Mouse (Mus musculus) cortical plate, adult 2 months (tissue): ENCODE results near the gene Tarsl2. TPM values are rescaled to one million over a fixed set of nuclear protein-coding genes. Genes with fewer than 3 reads are reported as not detected.

Experiments used
- H3K27ac ChIP-seq: fragments of 200-500 bp; 2 replicates; pipeline ENCODE4 v1.5.1; 2012; ENCODE audit warnings: low read length, control low read depth, inconsistent platforms; ENCODE audit not compliant: insufficient read depth
- H3K4me1 ChIP-seq: fragments of 200-500 bp; 2 replicates; pipeline ENCODE4 v1.6.1; 2011; ENCODE audit warnings: low read length; ENCODE audit not compliant: control insufficient read depth, insufficient read depth
- H3K4me3 ChIP-seq: fragments of 200-500 bp; 2 replicates; pipeline ENCODE4 v1.5.1; 2011; ENCODE audit warnings: mild to moderate bottlenecking, low read length, control low read depth; ENCODE audit not compliant: insufficient read depth
- CTCF ChIP-seq: fragments of 200-500 bp; IDR thresholded peaks from 2 replicates; pipeline ENCODE4 v1.5.1; 2011; ENCODE audit warnings: mild to moderate bottlenecking, control low read depth, low read length; ENCODE audit not compliant: insufficient read depth; ENCODE audit errors: extremely low read depth
- POLR2A ChIP-seq: fragments of 200-500 bp; IDR thresholded peaks from 2 replicates; pipeline ENCODE4 v1.6.1; 2011; ENCODE audit warnings: mild to moderate bottlenecking, low read length, control low read depth; ENCODE audit not compliant: insufficient read depth; ENCODE audit errors: extremely low read depth
- polyA plus RNA-seq: library from polyadenylated mRNA; depleted of rRNA; stranded (reverse); fragments of >200 nt; gene quantifications from 2 replicates; pipeline ENCODE4 v1.2.3, GENCODE M21; 2012

The Tarsl2 gene
- polyA plus RNA-seq, 1 experiment: 22.0 TPM

DNA sequence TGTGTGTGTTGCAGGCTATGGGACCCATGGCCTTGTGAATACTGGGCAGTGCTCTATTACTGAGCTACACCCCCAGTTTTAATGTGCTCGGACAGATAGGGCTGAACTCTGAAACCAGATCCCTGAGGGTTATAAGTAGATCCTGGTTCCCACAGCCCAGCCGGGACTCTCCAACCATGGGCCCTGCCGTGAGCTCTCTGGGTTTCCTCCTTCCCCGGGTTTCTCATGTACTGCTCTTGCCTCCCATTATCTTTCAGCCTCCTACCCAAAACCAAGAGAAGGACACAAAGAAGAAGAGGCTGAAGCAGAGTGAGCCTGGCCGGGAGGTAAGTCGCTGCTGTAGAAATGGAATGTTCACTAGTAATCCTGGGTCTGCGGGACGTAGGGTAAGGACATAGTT is 1.3 kb downstream of the Tarsl2 start:
- TF ChIP-seq CTCF: no peak
- TF ChIP-seq POLR2A: no peak
- no peak overlapping the region for H3K4me3 ChIP-seq
- H3K27ac ChIP-seq: no peak overlapping the region
- H3K4me1 ChIP-seq: peaks cover 2% of the 10 kb centered on the region; the same call in 1 of the 2 replicates

DNA sequence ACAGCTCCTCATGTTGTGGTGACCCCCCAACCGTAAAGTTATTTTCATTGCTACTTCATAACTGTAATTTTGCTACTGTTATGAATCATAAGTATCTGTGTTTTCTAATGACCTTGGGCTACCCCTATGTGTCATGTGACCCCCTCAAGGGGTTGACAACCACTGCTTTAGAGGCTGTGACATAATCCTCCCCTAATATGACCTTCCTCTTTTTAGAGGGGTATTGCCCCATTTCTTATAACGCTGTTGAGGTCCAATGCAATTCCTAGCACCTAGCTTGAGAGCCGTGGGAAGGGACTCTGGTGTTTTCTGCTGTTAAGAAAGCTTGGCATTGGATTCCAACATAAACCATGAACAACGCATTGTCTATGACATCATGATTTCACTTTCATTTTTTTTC is 6.0 kb downstream of the Tarsl2 start:
- TF ChIP-seq POLR2A (no peak), CTCF (no peak)
- Histone ChIP-seq H3K27ac (no peak overlapping the region), H3K4me1 (peaks cover 2% of the 10 kb centered on the region; the same call in 1 of the 2 replicates), H3K4me3 (no peak overlapping the region)

DNA sequence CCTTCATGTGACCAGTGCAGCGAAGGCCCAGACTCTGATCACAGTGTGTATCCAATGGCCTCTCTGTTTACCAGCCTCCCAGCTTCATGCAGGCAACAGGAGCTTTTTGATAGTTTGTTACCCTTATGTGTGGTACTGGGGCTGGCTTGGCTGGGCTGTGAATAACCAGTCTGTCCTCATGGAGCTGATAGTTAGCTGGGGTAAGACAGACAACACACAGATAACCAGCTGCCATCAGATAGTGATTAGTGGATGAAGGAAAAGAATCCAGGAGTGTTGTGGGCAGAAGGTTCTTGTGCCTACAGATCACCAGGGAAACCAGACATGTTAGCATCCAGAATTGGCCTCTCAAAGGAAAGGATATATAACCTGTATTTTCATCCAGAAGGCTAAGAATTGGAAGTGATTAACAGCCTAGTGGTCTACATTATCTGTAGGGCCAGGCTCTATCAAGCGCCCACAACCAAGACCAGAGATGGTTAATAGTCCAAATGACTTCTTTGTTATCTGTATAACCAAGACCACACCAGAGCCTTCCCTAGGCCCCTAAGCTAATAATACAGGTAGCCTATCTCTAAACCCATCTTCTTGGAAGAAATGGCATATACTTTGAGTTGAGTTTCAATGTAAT is 12.9 kb downstream of the Tarsl2 start:
- Histone ChIP-seq H3K4me1 (no peaks in the 10 kb centered on the region; the same call in 1 of the 2 replicates), H3K4me3 (no peak overlapping the region), H3K27ac (no peak overlapping the region)
- TF ChIP-seq POLR2A: no peak
- TF ChIP-seq CTCF: no peak

DNA sequence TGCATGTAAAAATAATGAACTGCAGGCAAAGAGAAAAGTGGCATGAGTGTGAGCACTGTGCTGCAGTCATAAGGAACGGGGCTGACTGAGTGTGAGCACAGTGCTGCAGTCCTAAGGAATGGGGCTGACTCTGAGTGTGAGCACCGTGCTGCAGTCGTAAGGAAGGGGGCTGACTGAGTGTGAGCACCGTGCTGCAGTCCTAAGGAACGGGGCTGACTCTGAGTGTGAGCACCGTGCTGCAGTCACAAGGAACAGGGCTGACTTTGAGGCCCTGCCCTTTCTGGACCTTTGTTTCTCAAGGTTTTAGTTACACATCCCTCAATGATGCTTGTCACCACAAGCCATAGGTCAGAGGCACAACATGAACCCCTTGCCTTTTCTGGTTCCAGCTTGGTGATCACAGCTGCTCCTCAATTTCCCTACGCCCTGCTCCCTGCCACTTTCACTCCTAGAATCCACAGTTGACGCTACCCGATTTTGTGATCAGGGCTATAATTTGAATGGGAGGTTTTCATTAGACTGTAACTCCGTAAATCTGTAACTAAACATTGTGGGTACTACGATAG is 18.6 kb downstream of the Tarsl2 start:
- no peaks in the 10 kb centered on the region for H3K4me1 ChIP-seq
- no peak overlapping the region for H3K4me3 ChIP-seq
- TF ChIP-seq POLR2A: no peak
- no peak for TF ChIP-seq CTCF
- H3K27ac ChIP-seq: 0 out of 2 replicates have a peak overlapping the region, but pooled peaks have one; percentile 1

DNA sequence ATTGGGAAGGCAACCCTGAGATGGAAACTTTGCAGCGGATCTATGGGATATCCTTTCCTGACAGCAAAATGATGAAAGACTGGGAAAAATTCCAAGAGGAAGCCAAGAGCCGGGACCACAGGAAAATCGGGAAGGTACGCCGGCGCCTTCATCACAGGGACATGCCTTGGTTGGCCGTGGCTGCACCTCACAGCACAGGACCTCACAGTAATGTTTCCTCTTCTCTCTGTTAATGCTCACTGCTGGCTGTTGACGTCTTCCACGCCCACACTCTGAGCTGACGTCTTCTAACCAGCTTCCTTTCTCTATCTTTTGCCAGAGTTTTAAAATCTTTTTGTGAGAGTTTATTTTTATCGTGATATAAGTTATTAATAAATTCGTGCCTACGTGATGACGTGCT is 19.2 kb downstream of the Tarsl2 start:
- H3K27ac ChIP-seq: no peak overlapping the region
- H3K4me3 ChIP-seq: no peak overlapping the region
- H3K4me1 ChIP-seq: no peaks in the 10 kb centered on the region
- TF ChIP-seq CTCF (no peak), POLR2A (0 out of 2 replicates have a peak, but pooled peaks have one; percentile 18)

DNA sequence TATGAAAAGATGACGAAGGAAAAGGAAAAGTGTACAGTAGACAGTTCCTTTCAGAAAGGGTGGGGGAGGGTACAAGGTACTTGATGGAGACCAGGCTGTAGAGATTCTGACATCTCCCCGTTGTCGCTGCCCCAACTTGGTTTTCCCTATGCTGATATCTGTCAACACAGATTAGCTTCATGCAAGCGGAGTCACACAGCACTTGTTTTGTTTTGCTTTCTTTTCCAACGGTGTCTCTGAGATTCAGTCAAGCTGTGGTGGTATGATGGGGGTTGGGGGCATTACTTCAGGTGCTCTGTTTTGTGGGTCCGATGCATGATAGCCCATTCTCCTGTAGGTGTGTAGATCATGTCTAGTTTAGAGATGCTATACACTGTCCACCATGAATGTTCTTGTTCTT is 22.8 kb downstream of the Tarsl2 start:
- no peak for TF ChIP-seq CTCF
- TF ChIP-seq POLR2A: no peak
- H3K27ac ChIP-seq: no peak overlapping the region
- no peaks in the 10 kb centered on the region for H3K4me1 ChIP-seq
- H3K4me3 ChIP-seq: no peak overlapping the region

DNA sequence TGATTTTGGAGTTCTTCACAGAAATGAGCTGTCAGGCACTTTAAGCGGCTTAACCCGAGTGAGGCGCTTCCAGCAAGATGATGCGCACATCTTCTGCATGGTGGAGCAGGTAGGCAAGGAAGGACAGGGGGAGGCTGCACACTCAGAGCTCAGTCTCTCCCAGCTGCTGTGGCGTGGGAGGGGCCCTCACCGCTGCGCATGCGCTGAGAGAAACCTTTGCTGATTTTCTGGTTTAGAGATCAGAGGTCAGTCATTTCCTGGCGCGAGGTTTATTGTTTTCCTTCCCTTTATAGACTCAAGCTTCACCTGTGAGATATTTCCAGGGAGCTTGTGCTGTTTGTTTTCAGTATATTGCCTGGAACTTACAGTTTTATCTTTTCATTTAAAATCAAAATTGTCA is 33.4 kb downstream of the Tarsl2 start:
- TF ChIP-seq CTCF: no peak
- TF ChIP-seq POLR2A: no peak
- H3K4me1 ChIP-seq: no peaks in the 10 kb centered on the region
- no peak overlapping the region for H3K27ac ChIP-seq
- no peak overlapping the region for H3K4me3 ChIP-seq

DNA sequence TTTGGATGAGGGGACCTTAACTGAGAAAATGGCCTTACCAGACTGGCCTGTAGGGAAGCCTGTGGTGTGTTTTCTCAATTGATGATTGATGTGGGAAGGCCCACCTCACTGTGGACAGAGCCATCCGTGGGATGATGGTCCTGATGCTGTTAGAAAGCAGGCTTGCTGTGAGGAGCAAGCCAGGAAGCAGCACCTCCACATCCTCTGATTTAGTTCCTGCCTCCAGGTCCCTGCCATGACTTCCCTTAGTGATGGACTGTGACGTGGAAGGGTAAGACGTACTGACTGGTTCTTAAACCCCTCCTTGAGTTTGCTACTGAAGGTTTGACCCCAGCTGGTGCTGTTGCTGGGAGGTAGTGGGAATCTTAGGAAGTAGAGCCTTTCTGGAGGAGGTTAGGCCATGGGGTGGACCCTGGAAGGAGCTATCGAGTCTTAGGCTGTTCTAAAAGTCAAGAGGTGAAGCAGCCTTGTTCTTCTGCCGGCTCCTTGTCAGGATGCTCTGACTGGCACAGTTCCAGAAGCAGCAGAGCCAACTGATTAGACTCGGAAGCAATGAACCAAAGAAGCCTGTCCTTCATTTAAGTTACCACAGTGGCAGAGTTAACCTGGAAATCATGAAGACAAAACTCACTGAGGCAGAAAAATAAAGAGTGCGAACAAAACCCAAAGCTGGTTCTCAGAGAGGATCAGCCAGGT is 34.4 kb downstream of the Tarsl2 start:
- H3K27ac ChIP-seq: no peak overlapping the region
- no peaks in the 10 kb centered on the region for H3K4me1 ChIP-seq
- no peak overlapping the region for H3K4me3 ChIP-seq
- no peak for TF ChIP-seq CTCF
- no peak for TF ChIP-seq POLR2A

DNA sequence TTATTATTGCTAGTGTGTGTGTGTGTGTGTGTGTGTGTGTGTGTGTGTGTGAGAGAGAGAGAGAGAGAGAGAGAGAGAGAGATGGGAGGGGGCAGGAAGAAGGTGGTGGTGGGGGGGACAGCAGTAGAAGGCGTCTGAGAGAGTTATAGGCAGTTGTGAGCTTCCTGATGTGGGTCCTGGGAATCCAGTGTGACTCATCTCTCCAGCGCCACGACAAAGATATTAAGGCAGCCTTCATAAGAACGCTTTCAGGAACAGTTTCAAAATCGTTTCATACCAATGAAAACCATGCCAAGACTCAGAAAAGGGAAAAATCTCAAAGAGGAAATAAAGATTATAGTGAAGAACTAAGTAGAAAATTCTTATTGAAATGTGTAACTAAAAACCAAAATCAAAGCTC is 36.5 kb downstream of the Tarsl2 start:
- TF ChIP-seq POLR2A (no peak), CTCF (no peak)
- Histone ChIP-seq H3K27ac (no peak overlapping the region), H3K4me1 (no peaks in the 10 kb centered on the region), H3K4me3 (no peak overlapping the region)
